Mouse (Mus musculus) testis, adult 2 months (tissue): Measurements from ENCODE around the gene Reep1.

Experiments used
- CTCF ChIP-seq: fragments of 200-500 bp; IDR thresholded peaks from 2 replicates; pipeline ENCODE4 v1.5.1; 2012; ENCODE audit warnings: low read depth, mild to moderate bottlenecking, inconsistent platforms, low read length, moderate library complexity; ENCODE audit not compliant: control insufficient read depth, insufficient read depth, insufficient replicate concordance
- POLR2A ChIP-seq: fragments of 200-500 bp; IDR thresholded peaks from 2 replicates; pipeline ENCODE4 v1.6.1; 2012; ENCODE audit warnings: low read depth, mild to moderate bottlenecking, inconsistent platforms, low read length, moderate library complexity; ENCODE audit not compliant: control insufficient read depth

DNA sequence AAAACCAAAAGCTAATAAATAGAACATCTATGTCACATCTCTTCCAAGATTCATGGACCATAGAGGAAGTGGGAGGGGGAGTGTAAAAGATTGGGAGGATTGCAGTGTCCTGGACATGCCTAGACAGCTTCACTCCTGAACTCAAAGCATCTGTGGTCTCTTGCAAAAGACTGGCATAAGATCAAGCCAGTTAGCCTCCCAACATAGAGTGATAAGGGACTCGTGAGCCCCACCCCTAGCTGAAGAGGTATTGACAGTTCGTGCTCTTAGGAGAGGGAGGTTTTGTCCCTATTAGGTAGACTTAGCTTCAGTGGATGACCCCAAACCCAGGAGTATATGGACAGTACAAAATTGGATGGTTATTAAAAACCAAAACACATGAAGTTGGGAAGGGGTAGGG, 44.2 kb downstream of the Reep1 start:
- TF ChIP-seq CTCF (no peak), POLR2A (no peak)
